ENCODE assay signal across 24 mouse cellular contexts in genomic region chr9:114925571-114925970, GRCm38 (mm10). TPM values are rescaled to one million over a fixed set of nuclear protein-coding genes. Genes with fewer than 3 reads are reported as not detected.
DNase-seq lines count a peak whose midpoint lies in the region; ATAC-seq and TF ChIP-seq lines count a peak whose summit lies in the region.
"Had no signal": no experiment of that assay in that cellular context is flagged by ENCODE, and none has a peak within 500 bp of the region (broad histone marks: within the 10 kb centered on the region; RNA-seq: fewer than 3 reads in every experiment).

No protein-coding gene starts in this region.

- H3K9ac ChIP-seq in liver, adult 2 months (ENCODE audit: low read depth, low read length), result no peak overlapping the region
- no peak overlapping the region for H3K9ac ChIP-seq in liver, embryonic 12.5 days
- H3K9ac ChIP-seq: hindbrain, embryonic 13.5 days; liver, embryonic 14.5 days; midbrain, embryonic 15.5 days; neural tube, embryonic 13.5 days; stomach, embryonic 15.5 days had no signal

- WGBS in liver, adult 2 months, result 41% methylated on average over 5 of the region's 5 CpGs
- 44% methylated on average over 5 of the region's 5 CpGs for WGBS in liver, embryonic 12.5 days (ENCODE audit: insufficient replicate concordance)
- WGBS in bone marrow, adult 2 months, result 39% methylated on average over 5 of the region's 5 CpGs

- peaks cover 25% of the 10 kb centered on the region; the same call in 1 of the 2 replicates for H3K79me2 ChIP-seq in liver, adult 2 months (ENCODE audit: control insufficient read depth, insufficient read depth, low read length)

- no peak overlapping the region for H3K4me3 ChIP-seq in liver, adult 2 months (ENCODE audit: insufficient read depth, low read depth, low read length)
- H3K4me3 ChIP-seq in liver, embryonic 12.5 days, result no peak overlapping the region
- H3K4me3 ChIP-seq in bone marrow, adult 2 months (replicated peaks; ENCODE audit: control insufficient read depth, low read depth, low read length), result no peak overlapping the region
- H3K4me3 ChIP-seq: forebrain, embryonic 10.5 days; hindbrain, embryonic 13.5 days; layer of hippocampus, adult 2 months; midbrain, embryonic 15.5 days; myocyte; neural tube, embryonic 13.5 days; stomach, embryonic 15.5 days had no signal

- peak; percentile 73 for DNase-seq in liver, adult 2 months (ENCODE audit: extremely low read depth, low read depth, low spot score)
- DNase-seq in 416B (ENCODE audit: low read depth), result peak; percentile 22
- DNase-seq in cerebellum, adult 11 months, result no peak
- no peak for DNase-seq in frontal cortex, postnatal 10 days (ENCODE audit: low spot score in 2 of 2)
- DNase-seq: adrenal gland, adult 8-10 months; cerebellum, adult 9-10 months; gastrocnemius, postnatal 36 days; heart, postnatal 10 days; kidney, adult 8-10 months; kidney, postnatal 14 days; right cerebral cortex, postnatal 4 days; thymus, postnatal 4 days had no signal

- TF ChIP-seq CTCF in liver, adult 2 months (IDR thresholded peaks at IDR 0.05; ENCODE audit: low read depth, low read length), result no peak
- no peak for TF ChIP-seq CTCF in bone marrow, adult 2 months (IDR thresholded peaks at IDR 0.05; ENCODE audit: control insufficient read depth, insufficient read depth, low read length)

- no peak for ATAC-seq in liver, embryonic 12.5 days
- peak; percentile 90 for ATAC-seq in megakaryocyte, adult 5-6 weeks (ENCODE audit: poor library complexity, severe bottlenecking)
- ATAC-seq: activated CD4-positive, CD25-positive, alpha-beta regulatory T cell, adult 4 months; midbrain, embryonic 15.5 days had no signal

- TF ChIP-seq POLR2A in liver, adult 2 months (IDR thresholded peaks at IDR 0.05; ENCODE audit: extremely low read depth, insufficient read depth, low read length), result no peak
- no peak for TF ChIP-seq POLR2A in bone marrow, adult 2 months (IDR thresholded peaks at IDR 0.05; ENCODE audit: borderline replicate concordance, control insufficient read depth, low read depth, low read length)

- H3K27ac ChIP-seq in liver, adult 2 months (replicated peaks; ENCODE audit: insufficient read depth, low read depth, low read length), result peak overlapping the region; percentile 39; the same call in 1 of the 2 replicates
- H3K27ac ChIP-seq in liver, embryonic 12.5 days, result no peak overlapping the region
- peak overlapping the region; percentile 13 for H3K27ac ChIP-seq in bone marrow, adult 2 months (ENCODE audit: control insufficient read depth, insufficient read depth, low read depth, low read length, poor library complexity)
- H3K27ac ChIP-seq: hindbrain, embryonic 13.5 days; layer of hippocampus, adult 2 months; liver, embryonic 14.5 days; midbrain, embryonic 15.5 days; neural tube, embryonic 13.5 days; stomach, embryonic 15.5 days had no signal

- H3K36me3 ChIP-seq in liver, adult 2 months (ENCODE audit: control insufficient read depth, insufficient read depth, low read length), result no peaks in the 10 kb centered on the region
- H3K36me3 ChIP-seq in liver, embryonic 12.5 days, result no peaks in the 10 kb centered on the region
- H3K36me3 ChIP-seq: forebrain, embryonic 10.5 days; hindbrain, embryonic 13.5 days; midbrain, embryonic 15.5 days; neural tube, embryonic 13.5 days; stomach, embryonic 15.5 days had no signal

- no peaks in the 10 kb centered on the region for H3K27me3 ChIP-seq in liver, adult 2 months (ENCODE audit: control insufficient read depth, insufficient read depth, low read length)
- H3K27me3 ChIP-seq in liver, embryonic 12.5 days (replicated peaks), result no peaks in the 10 kb centered on the region
- H3K27me3 ChIP-seq: hindbrain, embryonic 13.5 days; midbrain, embryonic 15.5 days; neural tube, embryonic 13.5 days; stomach, embryonic 15.5 days had no signal

- H3K9me3 ChIP-seq in liver, embryonic 12.5 days (replicated peaks), result no peaks in the 10 kb centered on the region
- H3K9me3 ChIP-seq: forebrain, embryonic 10.5 days; hindbrain, embryonic 13.5 days; midbrain, embryonic 15.5 days; neural tube, embryonic 13.5 days; stomach, embryonic 15.5 days had no signal

- H3K4me2 ChIP-seq in liver, embryonic 12.5 days, result no peak overlapping the region
- H3K4me2 ChIP-seq: hindbrain, embryonic 13.5 days; midbrain, embryonic 15.5 days; neural tube, embryonic 13.5 days; stomach, embryonic 15.5 days had no signal

- peaks cover 35% of the 10 kb centered on the region for H3K4me1 ChIP-seq in liver, adult 2 months (ENCODE audit: control insufficient read depth, insufficient read depth, low read length)
- H3K4me1 ChIP-seq in liver, embryonic 12.5 days, result peaks cover 47% of the 10 kb centered on the region
- H3K4me1 ChIP-seq in bone marrow, adult 2 months (ENCODE audit: control insufficient read depth, insufficient read depth, low read length), result peaks cover 3% of the 10 kb centered on the region; the same call in 1 of the 2 replicates

RNA-seq across cellular contexts. Expression of gene Gpd1l, which starts 8.2 kb away (rescaled TPM):
- total RNA-seq in liver, adult 2 months (2014; rRNA removed), result 21.3 and 22.4 TPM in 2 replicates
- polyA plus RNA-seq in liver, adult 2 months (2012; rRNA removed), result 12.6 and 14.7 TPM in 2 replicates
- 10.5 and 10.9 TPM in 2 replicates for polyA plus RNA-seq in liver, embryonic 12.5 days (2016; fragmentation: Nextera tagmentation; extraction: Ambion mirVana)
- 12.3 and 14.6 TPM in 2 replicates for polyA plus RNA-seq in bone marrow, adult 2 months (2011; ENCODE audit: insufficient read depth, insufficient read length, low replicate concordance, missing spikeins)
- 14.5 and 19.4 TPM in 2 replicates for total RNA-seq in megakaryocyte, adult 5-6 weeks (2015)
- total RNA-seq in megakaryocyte, adult 5-6 weeks (2017), result 21.8 and 22.5 TPM in 2 replicates

RNA-seq across cellular contexts. Expression of gene Osbpl10, which starts 52.8 kb away (rescaled TPM):
- total RNA-seq in liver, adult 2 months (2014; rRNA removed), result 0.28 and 0.40 TPM in 2 replicates
- polyA plus RNA-seq in liver, adult 2 months (2012; rRNA removed), result 0.11 and 0.82 TPM in 2 replicates
- 0.55 and 0.63 TPM in 2 replicates for polyA plus RNA-seq in liver, embryonic 12.5 days (2016; fragmentation: Nextera tagmentation; extraction: Ambion mirVana)
- polyA plus RNA-seq in bone marrow, adult 2 months (2011; ENCODE audit: insufficient read depth, insufficient read length, low replicate concordance, missing spikeins), result not detected in 2 replicates
- not detected in 2 replicates for total RNA-seq in megakaryocyte, adult 5-6 weeks (2015)
- not detected in 2 replicates for total RNA-seq in megakaryocyte, adult 5-6 weeks (2017)
- polyA plus RNA-seq: activated CD4-positive, CD25-positive, alpha-beta regulatory T cell, adult 4 months had no signal

RNA-seq across cellular contexts. Expression of gene Rps27rt, which starts 57.0 kb away (rescaled TPM):
- 6.2 and 12.2 TPM in 2 replicates for total RNA-seq in liver, adult 2 months (2014; rRNA removed)
- polyA plus RNA-seq in liver, adult 2 months (2012; rRNA removed), result 4.7 and 7.2 TPM in 2 replicates
- polyA plus RNA-seq in liver, embryonic 12.5 days (2016; fragmentation: Nextera tagmentation; extraction: Ambion mirVana), result 275 and 335 TPM in 2 replicates
- polyA plus RNA-seq in bone marrow, adult 2 months (2011; ENCODE audit: insufficient read depth, insufficient read length, low replicate concordance, missing spikeins), result 1,851 and 4,351 TPM in 2 replicates
- total RNA-seq in megakaryocyte, adult 5-6 weeks (2015), result 188 and 220 TPM in 2 replicates
- total RNA-seq in megakaryocyte, adult 5-6 weeks (2017), result 116 and 127 TPM in 2 replicates

Comparison
In these comparisons a context has a peak if more than half of its experiments do, and no peak if none do; other contexts are left out.
1. RNA of gene Rps27rt, which starts 57.0 kb away (polyA plus RNA-seq): 1,851 to 4,351 TPM in bone marrow, adult 2 months and 275 to 335 TPM in liver, embryonic 12.5 days; 4.7 to 7.2 TPM in liver, adult 2 months; every median in the first group is over 10 times any median in the second.
2. DNase-seq: peak in liver, adult 2 months (single experiment) and 416B (single experiment); none in cerebellum, adult 11 months (single experiment) and frontal cortex, postnatal 10 days (0 of 2).